Mouse (Mus musculus) midbrain, embryonic 13.5 days (tissue): ENCODE measurements at regions not wholly inside any gene's neighbourhood (a gene's known extent, or its start where the extent isn't known, plus 50 kb on each side); places are given as distances from the start of the nearest gene placed in this dataset. TPM values are rescaled to one million over a fixed set of nuclear protein-coding genes. Genes with fewer than 3 reads are reported as not detected.

ENCODE experiments used
- ATAC-seq: fragments of 200-750 bp; cut with Nextera tagmentation; 2 replicates; pipeline ENCODE4 v1.8.0; 2017; ENCODE audit warnings: mild to moderate bottlenecking, moderate TSS enrichment, moderate library complexity
- H3K27ac ChIP-seq: fragments of 300-500 bp; sonication (generic); 2 replicates; pipeline ENCODE4 v1.5.1; 2015; ENCODE audit warnings: inconsistent platforms, mild to moderate bottlenecking, moderate library complexity
- H3K27me3 ChIP-seq: fragments of 300-500 bp; sonication (generic); 2 replicates; pipeline ENCODE4 v1.6.1; 2015; ENCODE audit warnings: mild to moderate bottlenecking, inconsistent platforms
- H3K36me3 ChIP-seq: fragments of 300-500 bp; sonication (generic); 2 replicates; pipeline ENCODE4 v1.6.1; 2015; ENCODE audit warnings: mild to moderate bottlenecking, inconsistent platforms
- H3K4me1 ChIP-seq: fragments of 300-500 bp; sonication (generic); replicated peaks from 2 replicates; pipeline ENCODE4 v1.6.1; 2015; ENCODE audit warnings: inconsistent platforms
- H3K4me2 ChIP-seq: fragments of 300-500 bp; sonication (generic); replicated peaks from 2 replicates; pipeline ENCODE4 v1.6.1; 2015; ENCODE audit warnings: moderate library complexity, mild to moderate bottlenecking, inconsistent platforms
- H3K4me3 ChIP-seq: fragments of 300-500 bp; sonication (generic); replicated peaks from 2 replicates; pipeline ENCODE4 v1.5.1; 2015; ENCODE audit warnings: mild to moderate bottlenecking, inconsistent platforms
- H3K9ac ChIP-seq: fragments of 300-500 bp; sonication (generic); replicated peaks from 2 replicates; pipeline ENCODE4 v1.6.1; 2015; ENCODE audit warnings: mild to moderate bottlenecking, inconsistent platforms
- H3K9me3 ChIP-seq: fragments of 300-500 bp; sonication (generic); 2 replicates; pipeline ENCODE4 v1.6.1; 2016; ENCODE audit warnings: mild to moderate bottlenecking, inconsistent platforms
- WGBS: fragments of 180-500 bp; shearing (Covaris S2); methylation state at CpG from one replicate; pipeline ENCODE4 v1.1.7; 2015; 5-methylcytosine and 5-hydroxymethylcytosine counted together
- microRNA-seq: library from miRNA; unstranded; fragments of <30 nt; microRNA quantifications from one replicate; pipeline ENCODE4, GENCODE M21; 2016

DNA sequence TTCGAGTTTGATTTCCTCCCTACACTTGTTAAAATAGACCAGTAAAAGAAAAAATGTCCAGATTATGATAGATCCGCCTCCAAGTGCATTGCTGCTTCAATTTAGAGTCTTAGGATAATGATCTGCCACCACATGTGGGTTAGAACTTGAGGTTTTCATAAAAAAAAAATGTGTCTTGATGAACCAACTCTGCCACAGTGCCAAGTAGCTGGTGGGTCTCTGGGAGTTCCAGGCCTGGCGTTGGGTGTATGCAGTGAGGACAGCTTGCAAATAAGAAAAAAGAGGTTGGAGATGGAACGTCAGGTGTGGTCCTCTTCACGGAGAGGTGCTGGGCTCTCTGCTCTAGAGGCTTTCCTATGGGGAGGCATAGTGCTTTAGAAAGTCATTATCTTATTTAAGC, 53.6 kb upstream of the Gm10320 start:
- Histone ChIP-seq H3K9me3 (no peaks in the 10 kb centered on the region), H3K4me2 (no peak overlapping the region), H3K27ac (no peak overlapping the region), H3K27me3 (peaks cover 62% of the 10 kb centered on the region), H3K4me1 (peaks cover 16% of the 10 kb centered on the region), H3K4me3 (no peak overlapping the region), H3K36me3 (no peaks in the 10 kb centered on the region), H3K9ac (no peak overlapping the region)
- ATAC-seq = no peak
- WGBS = 47% methylated on average over 5 of the region's 5 CpGs

DNA sequence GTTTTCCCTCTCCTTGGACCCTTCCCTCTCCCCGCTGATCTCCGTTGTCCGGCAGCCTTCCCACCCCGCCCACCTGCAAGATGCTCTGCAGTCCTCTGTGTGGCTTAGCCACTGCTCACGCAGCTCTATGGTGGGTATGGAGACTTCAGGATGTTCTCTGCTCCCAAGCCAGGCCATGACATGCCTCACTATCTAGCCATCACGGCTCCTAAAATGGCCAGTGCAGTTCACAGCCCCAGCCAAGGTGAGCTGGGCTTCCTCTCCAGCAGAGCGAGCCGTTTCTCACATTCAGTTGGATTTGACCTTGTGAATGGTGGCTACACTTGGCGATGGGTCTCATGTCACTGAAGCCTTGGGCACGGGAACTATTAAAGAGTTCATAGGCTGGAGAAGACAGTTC, 52.2 kb upstream of the Gm10320 start:
- Histone ChIP-seq H3K27me3 (peaks cover 61% of the 10 kb centered on the region), H3K36me3 (no peaks in the 10 kb centered on the region), H3K4me3 (no peak overlapping the region), H3K4me2 (no peak overlapping the region), H3K9me3 (no peaks in the 10 kb centered on the region), H3K9ac (no peak overlapping the region), H3K4me1 (peaks cover 16% of the 10 kb centered on the region), H3K27ac (no peak overlapping the region)
- no peak for ATAC-seq
- WGBS = 88% methylated on average over 10 of the region's 10 CpGs

Small RNAs in the stretch of these regions (microRNA-seq; reads per million reads assigned to microRNA genes)
- not detected for gene Gm22698
